Mouse (Mus musculus) fat pad, adult 2 months (tissue): ENCODE data around the gene Fgd3.
A peak's percentile ranks its signal among the peaks of the same experiment; 100 is the strongest.

Source experiments
- DNase-seq: peaks from one replicate; pipeline ENCODE4 v3.0.0-alpha.2; 2011; ENCODE audit warnings: low read depth, low spot score; ENCODE audit errors: extremely low read depth

Gene Fgd3

DNA sequence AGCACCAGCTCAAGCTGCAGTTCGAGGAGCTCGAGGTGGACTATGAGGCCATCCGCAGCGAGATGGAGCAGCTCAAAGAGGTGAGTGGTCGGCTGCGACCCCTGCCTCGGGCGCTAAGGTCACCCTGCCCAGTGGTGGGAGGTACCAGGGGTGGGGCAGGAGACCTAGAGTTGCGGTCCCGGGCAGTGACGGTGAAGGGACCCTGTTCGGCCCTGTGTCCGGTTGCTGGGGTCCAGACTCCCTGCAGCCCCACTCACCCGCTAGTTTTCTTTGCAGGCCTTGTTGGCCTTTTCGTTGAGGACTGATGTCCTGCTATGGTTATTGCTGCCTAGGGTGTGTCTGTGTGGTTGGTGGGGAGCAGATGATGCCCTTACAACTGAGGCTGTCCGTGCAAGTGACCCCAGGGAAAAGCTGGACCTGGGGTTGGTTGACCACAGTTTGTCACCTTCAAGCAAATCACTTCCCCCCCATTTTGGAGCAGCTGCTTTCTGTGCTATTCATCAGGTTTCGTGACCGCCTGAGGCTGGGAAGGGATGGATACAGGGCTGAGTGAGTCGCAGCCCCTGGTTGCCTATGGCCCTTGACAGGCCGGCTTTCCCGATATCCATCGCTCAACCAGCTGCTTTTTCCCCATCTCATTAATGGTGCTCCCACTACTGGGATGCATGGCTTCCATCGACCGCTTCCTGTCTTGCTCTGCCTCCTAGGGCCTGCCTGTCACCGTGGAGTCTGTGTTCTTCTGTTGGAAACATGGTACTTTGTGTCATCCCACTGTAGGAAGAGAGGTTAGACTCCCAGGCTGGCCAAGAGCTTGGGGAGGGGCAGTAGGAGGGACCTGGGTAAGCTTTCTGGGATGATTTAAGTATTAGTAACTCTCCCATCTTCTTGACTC, 22.0 kb upstream of the Fgd3 start:
- DNase-seq: no peak

DNA sequence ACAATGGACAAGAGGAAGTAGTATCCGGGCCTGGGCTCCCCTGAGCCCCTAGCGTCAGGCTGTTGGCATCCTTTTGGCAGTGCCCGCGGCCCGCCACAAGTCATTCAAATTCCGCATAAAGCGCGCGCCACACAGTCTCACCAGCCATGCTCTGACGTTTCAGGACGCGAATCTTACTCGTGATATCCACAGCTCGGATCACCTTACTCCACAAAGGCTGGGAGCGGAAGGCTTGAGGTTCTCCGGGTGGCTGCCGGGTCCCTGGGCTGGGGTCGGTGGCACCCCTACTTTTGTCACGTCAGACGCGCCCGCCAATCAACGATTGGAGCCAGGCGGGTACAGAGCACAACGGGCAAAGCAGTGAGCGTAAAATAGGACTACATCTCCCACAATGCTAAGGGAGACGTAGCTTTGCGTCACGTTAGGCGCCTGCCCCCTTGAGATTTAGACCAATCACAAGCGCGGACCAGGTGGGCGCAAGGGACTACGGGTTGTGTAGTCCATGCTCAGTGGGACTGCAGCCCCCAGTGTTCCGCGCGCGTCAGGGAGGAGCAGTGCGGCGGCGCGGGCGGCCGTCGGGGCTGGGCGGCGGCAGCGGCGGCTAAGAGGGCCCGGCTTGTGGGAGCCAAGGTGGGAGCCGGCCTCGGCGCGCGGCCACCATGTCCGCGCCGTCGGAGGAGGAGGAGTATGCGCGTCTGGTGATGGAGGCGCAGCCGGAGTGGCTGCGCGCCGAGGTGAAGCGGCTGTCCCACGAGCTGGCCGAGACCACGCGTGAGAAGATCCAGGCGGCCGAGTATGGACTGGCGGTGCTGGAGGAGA, 21.1 kb upstream of the Fgd3 start, which contains the start of gene Bicd2:
Bicd2 (plus strand) TSS at position 574 of the 819 bp plus-strand sequence.
- DNase-seq: peak; percentile 89

DNA sequence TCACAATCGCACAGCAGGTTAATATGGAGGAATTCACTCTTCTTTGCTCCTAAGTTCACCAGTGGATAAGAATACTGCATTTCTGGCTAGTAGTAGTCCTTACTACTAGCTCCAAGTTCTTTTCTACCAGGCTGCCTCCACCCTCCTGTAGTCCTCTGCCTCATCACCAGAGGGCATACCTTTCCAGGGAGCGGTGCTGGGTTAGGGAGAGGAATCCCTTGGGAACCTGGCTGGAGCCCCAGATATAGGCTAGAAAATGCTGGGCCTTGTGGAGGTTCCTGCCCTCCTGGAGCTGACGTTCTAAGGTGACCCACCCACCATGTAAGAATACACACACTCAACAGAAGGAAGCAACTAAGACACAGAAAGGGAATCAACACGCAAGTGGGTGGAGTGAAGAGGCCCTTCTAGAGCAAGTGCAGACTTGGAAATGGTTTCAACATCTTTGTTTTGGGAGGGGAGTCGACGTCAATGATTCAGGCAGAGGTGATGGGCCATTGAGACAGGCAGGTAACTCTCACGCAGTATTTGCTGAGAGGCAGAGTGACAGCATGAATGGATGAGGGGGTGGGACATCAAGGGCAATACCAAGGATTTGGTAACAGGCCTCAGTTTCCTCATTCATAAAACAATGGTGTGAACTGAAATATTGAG, 18.9 kb upstream of the Fgd3 start:
- peak; percentile 88 for DNase-seq

DNA sequence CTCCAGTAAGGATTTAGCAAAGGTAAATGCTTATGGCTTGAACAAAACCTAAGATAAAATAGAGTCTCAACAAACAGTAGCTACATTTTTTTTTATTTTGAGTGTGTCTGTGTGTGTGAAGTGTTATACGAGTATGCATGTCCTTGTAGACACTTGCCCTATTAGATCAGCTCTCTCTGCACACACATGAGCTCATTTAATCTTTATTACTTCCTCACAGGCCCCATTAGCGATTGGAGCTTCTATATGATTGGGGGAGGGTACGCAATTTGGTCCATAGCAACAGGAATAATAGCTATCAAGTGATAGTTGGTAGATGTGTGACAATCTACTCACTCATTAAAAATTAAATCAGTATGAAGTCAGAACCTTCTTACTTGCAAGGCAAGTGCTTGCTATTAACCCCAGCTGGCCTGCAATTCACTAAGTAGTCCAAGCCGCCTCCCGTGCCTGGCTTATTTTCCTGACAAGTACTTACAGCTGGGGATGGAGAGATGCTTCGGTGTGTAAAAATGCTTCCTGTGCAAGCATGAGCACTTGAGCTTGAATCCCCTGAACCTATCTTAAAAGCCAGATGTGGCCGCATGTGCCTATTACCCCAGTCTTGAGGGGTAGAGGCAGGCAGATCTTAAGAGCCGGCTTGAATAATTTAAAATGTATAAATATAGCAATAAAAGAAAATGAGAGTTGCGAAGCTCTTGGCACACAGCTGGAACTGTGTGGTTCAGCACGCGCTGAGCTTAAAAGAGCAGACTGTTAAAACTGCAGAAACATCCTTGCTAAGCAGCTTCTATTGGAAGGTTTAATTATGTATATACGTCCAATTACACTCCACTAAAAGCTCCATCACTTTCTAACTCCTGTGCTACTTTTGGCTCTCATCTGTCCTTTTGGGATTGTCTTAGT, 15.2 kb upstream of the Fgd3 start:
- DNase-seq: no peak

DNA sequence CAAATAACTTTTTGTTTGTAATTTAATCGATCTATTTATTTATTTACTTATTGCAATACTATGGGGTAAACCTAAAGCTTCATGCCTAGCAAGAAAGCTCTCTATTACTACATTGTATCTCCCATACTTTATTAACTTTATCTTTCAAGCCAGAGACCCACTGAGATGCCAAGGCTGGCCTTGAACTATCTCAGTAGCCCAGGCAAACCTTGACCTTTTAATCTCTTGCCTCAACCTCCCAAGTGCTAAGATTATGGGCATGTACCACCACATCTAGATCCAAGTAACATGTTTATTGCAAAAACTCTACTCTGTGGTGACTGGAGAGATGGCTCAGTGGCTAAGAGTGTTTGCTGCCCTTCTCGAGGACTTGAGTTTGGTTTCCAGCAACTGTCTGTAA, 13.1 kb upstream of the Fgd3 start:
- DNase-seq: no peak

DNA sequence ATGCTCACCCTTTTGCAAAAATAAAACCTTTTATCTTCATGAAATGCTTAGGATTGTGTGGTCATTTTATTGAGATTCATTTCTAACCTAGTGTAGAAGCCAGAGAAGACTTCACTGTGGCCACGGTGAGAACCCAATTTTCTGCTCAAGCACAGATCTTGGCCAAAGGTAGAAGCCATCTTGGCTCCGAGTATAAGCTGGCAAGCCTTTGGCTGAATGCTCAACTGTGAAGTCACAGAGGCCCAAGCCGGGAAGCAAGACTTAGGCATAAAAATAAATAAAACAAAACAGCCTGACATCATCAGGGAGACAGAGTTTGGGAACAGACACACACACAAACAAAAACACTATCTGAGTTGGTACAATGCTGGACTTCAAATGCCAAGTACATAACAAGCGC, 8.0 kb upstream of the Fgd3 start:
- DNase-seq: no peak

DNA sequence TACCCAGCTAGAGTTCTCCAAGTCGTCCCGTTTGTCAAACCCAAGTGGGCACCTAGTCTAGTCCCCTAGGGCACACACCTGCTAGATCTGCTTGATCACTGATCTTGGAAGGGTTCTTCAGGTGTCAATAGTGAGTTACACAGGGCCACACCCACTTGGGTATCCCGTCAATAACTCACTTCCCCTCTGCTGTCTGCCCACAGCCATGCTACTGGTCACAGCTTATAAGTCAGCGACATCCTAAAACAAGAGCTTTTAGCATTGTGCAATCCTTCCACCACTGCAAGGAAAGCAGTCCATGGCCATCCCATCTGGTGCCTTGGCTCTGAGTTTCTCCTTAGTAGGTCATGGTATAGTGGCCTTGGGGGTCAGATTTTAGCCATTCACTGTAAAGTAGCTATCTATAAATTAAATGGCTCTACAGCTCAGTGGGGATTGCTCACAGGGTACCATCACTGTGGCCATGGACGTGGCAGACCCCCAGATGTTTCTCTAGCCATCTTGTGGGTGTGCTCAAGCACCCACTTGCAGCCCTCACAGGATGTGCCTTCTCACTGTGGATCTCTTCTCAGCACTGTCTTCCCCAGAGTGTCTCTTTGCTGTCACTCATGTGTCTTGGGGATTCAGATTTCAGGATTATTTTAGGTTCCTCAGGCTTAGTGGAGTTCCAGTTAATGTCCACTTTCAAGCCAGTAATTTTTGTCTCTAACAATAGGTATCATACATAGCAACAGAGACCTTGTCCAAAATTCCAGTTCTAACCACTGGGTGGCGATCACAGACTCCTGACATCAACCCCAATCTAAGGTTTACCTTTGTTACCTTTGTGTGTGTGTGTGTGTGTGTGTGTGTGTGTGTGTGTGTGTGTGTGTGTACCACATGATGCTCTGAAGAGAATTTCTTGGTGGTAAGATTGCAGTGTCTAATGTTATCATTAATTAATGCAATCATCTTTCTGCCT, 6.4 kb upstream of the Fgd3 start:
- no peak for DNase-seq

DNA sequence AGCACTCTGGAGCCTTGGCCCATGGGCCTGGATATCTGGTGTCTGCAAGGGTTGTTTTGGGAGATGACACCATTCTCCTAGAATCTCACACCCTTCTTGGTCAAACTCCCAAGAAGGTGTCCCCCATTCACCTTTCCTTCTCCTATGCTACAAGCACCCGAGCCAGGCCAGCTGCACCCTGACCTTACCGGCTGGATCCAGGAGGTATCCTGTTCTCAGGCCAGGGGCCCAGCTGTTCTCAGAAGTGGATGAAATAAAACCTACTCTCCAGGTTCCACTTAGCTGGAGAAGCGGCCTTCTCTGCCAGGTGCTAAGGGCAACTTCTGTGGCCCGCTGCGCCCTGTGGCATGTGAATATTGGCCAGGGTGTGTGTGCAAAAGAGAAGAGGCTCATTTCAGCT, 4.8 kb upstream of the Fgd3 start:
- DNase-seq: no peak

DNA sequence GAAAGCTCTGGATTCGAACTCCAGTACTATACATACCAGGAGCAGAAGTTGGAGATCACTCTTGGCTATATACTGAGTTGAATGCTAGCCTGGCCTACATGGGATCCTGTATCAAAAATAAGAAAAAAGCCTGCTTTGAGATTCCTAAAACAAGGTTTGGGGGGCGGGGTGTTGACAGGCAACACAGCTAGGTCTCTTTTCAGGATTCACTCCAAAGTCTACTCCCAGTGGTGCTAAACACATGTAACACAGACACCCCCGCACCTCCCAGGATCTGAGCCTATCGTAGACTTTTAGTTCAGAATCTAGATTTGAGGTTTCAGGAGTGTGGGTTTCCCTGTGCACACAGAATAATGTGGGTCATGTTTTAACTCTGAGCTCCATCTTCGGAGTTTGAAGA, 2.6 kb upstream of the Fgd3 start:
- no peak for DNase-seq

DNA sequence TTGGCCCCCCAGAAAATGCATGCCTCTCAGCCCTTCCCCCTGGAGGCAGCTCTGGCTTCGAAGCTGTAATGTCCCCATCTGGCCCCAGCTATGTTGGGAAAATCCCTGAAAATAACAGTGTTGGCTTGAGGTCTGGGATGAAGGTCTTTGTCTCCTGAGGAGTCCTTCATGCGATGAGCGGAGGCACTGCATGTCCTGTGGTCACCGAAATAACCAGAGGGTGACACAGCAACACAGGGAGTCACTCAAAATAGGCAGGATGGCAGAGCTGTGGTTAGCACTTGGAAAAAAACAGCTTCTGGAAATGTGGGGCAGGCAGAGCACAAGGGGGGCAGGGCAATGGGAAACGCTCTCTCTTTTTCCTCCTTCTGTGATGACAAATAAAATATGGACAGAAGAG, 2.1 kb upstream of the Fgd3 start:
- no peak for DNase-seq

DNA sequence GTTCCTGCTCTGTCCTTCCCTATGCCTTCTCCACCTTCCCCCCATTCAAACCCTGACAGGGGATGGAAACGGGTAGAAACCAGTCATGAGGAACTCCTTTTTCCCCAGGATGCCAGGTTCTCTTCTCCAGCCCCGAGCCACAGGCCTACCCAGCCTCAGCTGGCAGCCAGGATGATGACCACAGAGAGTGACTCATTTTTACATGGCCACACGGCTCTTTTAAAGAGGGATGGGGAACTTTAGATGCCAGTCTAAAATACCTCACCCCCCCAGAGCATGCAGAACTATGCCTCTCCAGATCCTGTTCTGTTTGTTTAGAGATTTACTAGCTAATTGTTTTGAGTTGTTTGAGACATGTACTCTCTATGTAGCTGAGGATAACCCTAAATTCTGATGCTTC, 1.3 kb upstream of the Fgd3 start:
- DNase-seq: no peak

DNA sequence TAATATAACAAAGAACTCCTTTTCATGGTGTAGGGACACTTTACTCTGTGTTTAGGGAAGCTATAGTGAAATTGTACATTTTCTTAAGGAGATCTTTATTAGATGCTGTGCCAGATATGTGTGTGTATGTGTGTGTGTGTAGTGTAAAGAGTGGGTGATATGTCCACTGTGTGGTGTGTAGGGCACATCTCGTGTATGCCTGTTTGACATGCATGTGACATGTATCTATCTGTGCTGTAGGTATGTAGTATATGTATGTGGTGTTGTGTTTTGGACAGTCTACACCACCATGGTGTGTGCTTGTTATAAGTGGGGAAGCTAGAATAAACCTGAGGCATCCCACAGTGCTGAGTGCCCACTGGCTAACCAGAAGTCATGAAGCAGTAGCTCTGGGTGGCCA, 403 bp upstream of the Fgd3 start:
- no peak for DNase-seq

DNA sequence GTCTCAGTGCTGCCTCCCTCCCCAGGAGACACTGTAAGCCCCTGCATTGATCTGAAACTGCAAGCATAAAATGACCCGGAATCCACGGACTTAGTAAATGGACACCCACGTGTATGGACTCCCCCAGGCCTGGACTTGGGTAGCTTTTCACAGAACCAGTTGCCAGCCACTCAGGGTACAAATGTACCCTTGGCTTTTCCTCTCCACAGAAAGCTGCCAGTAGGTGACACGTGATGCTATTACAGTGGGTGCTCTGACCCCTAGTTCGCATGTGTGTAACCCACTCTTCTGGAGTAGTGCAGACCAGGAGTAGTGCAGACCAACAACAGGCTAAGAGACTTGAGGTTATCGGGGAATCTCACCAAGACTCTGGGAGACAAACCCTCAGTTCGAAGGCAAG, 2.2 kb downstream of the Fgd3 start:
- DNase-seq: no peak

DNA sequence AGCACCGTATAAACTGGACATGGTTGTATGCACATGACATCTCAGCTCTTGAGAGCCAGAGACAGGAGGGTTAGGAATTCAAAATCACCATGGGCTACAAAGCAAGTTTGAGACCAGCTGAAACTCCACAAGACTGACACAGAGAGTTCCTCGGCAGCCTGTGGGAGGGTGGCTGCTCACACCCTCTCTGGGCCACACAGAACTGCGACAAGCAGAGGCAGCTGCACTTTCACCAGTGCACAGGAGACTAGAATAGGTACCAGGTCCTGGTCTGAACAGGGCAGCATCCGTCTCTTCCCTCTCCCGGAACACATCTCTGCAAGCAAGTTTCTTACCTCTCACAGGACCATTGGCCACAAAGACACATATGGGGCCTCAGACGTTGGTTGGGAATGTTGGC, 2.6 kb downstream of the Fgd3 start:
- no peak for DNase-seq

DNA sequence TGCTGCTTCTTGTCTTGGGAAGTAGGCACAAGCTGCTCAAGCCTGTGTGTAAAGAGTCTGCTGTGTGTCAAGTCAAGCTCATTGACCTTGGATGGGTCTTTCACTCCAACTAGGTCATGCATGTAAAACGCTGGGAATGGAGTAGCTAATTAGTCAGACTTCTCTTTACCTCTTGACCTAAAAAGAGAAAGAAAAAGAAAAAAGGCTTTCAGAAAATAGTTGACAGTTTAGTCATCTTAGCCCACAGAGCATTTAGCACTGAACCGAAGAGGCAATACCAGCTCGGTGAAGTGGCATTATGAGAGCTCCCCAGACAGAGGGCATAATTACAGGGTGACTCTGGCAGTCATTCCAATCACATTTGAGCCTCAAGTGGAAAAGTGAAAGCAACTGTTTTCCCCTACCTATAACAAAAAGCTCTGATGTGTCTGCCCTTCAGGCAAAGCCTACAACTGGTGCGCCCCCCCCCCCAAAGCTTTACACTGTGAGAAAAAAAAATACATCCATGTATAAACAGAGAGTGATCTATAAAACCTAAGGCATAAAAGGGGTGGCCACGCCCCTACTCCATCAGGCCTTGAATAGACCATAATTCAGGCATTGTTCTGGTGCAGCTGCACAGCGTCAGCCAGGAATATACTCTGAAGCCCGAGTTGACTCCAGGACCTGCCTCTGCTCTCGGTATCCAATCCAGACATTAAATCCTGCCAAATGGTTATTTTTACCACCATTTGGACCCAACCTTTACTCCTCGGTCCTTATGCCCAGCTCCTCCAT, 3.5 kb downstream of the Fgd3 start:
- no peak for DNase-seq

DNA sequence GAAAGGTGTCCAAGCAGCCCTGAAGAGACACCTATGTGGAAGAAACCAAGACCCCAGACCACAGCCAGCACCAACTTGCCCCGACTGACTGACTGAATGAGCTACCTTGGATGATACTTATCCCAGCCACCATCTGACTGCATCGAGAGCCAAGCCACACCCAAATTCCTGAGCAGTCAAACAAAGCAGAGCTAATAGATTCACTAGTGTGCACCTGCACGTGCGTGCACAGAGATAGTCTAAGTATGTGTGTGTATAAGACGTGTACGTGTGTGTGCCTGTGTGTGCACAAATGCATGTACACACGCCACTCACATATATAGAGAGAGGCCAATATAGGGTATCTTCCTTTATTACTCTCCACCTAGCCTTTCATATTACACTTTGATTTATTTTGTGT, 8.5 kb downstream of the Fgd3 start:
- DNase-seq: no peak

DNA sequence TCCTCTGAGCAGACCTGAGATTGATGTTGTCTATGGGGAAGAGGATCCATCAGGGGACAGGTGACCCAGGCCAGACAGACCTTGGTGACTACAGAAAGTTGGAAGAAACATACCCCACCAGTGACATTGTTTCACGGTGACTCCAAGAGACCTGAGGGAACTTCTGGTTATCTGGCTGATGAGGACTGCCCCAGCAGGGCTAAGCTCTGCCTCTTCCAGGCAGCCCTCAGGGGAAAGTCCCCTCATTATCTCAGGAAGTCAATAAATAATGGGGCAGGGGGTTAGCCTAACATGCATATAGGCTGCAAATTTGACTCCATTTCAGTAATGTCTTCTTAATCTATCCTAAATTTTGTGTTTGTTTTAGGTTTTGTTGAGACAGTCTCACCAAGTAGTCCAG, 10.6 kb downstream of the Fgd3 start:
- no peak for DNase-seq

DNA sequence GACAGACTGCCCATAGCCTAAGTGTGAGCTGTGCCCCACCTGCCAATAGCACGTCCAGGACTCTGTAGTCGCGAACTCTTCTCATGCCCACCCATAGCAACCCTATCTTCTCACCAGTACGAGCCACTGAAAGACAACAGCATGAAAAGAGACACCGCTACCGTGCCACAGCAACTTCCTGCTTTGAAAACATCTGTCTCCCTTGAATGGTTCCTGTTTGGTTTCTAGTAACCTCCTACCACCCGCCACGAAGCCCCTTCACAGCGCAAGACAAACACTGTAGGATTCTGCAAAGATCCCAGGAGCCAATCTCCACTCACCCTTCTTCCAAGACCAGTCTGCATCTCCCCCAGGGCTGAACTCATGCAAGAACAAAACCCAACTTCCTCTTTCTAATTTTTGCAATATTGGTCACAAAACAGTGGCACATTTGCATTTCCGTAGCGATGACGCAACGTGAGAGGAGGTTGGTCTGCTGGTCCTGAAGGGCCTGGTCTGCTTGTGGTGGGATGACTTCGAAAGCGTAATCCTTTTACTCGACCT, 11.2 kb downstream of the Fgd3 start:
- DNase-seq: no peak
